Mouse (Mus musculus): ENCODE data around the gene Rsc1a1.

DNA sequence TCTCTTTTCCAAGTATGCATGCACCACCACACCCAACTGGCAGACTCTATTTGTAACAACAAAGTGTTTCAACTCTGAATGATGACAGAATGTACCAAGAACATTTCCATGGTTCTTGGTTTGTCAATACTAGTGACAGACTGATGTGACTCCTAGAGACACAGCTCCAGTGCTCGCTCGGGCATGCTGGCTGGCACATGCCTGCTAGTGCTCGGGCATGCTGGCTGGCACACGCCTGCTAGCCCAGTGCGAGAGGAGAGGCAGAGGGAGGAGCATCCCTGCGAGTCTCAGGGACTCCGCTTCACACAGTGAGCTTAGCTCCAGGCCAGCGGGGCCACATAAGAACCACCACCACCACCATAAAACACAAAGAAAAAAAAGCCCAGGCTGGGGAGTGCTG, 9.3 kb upstream of the Rsc1a1 start:
- no peak for TF ChIP-seq POLR2A (IDR thresholded peaks at IDR 0.05; ENCODE audit: insufficient read depth, low read depth, low read length)
- TF ChIP-seq CTCF (IDR thresholded peaks at IDR 0.05): no peak

All from heart, adult 2 months (tissue).